Mouse (Mus musculus) olfactory bulb, adult 2 months (tissue): ENCODE results near the gene Hnf1b. TPM values are rescaled to one million over a fixed set of nuclear protein-coding genes. Genes with fewer than 3 reads are reported as not detected.

Experiments used
- H3K27ac ChIP-seq: fragments of 200-500 bp; 2 replicates; pipeline ENCODE4 v1.5.1; 2012; ENCODE audit warnings: low read depth, low read length; ENCODE audit not compliant: insufficient read depth
- H3K4me1 ChIP-seq: fragments of 200-500 bp; 2 replicates; pipeline ENCODE4 v1.6.1; 2012; ENCODE audit warnings: low read length; ENCODE audit not compliant: control insufficient read depth, insufficient read depth
- H3K4me3 ChIP-seq: fragments of 200-500 bp; 2 replicates; pipeline ENCODE4 v1.5.1; 2012; ENCODE audit warnings: mild to moderate bottlenecking, low read depth, low read length, moderate library complexity; ENCODE audit not compliant: insufficient read depth
- CTCF ChIP-seq: fragments of 200-500 bp; IDR thresholded peaks from 2 replicates; pipeline ENCODE4 v1.5.1; 2012; ENCODE audit warnings: low read depth, mild to moderate bottlenecking, low read length, moderate library complexity; ENCODE audit not compliant: insufficient read depth
- POLR2A ChIP-seq: fragments of 200-500 bp; IDR thresholded peaks from 2 replicates; pipeline ENCODE4 v1.6.1; 2012; ENCODE audit warnings: mild to moderate bottlenecking, low read depth, low read length, moderate library complexity; ENCODE audit not compliant: insufficient read depth
- WGBS: fragments of 180-500 bp; shearing (Covaris S2); methylation state at CpG from one replicate; pipeline ENCODE4 v1.1.7; 2018; 5-methylcytosine and 5-hydroxymethylcytosine counted together
- polyA plus RNA-seq: library from polyadenylated mRNA; stranded (reverse); fragments of >200 nt; gene quantifications from 2 replicates; pipeline ENCODE4 v1.2.4, GENCODE M21; 2012; ENCODE audit warnings: low replicate concordance; ENCODE audit not compliant: missing spikeins, insufficient read depth, insufficient read length

Hnf1b gene
- polyA plus RNA-seq, 1 experiment: not detected

- H3K4me1 ChIP-seq: no peaks in the 10 kb centered on the region
- H3K4me3 ChIP-seq: no peak overlapping the region
- TF ChIP-seq CTCF (no peak), POLR2A (no peak)
- WGBS: 48% methylated on average over 10 of the region's 10 CpGs
- H3K27ac ChIP-seq: no peak overlapping the region
Measured at GRCm38 (mm10) chr11:83819806-83820483, 29.9 kb upstream of the Hnf1b start.

GRCm38 (mm10) chr11:83826142-83826541 lies 23.7 kb upstream of the Hnf1b start:
- Histone ChIP-seq H3K4me1 (no peaks in the 10 kb centered on the region), H3K27ac (no peak overlapping the region), H3K4me3 (no peak overlapping the region)
- 92% methylated on average over 3 of the region's 3 CpGs for WGBS
- no peak for TF ChIP-seq POLR2A
- TF ChIP-seq CTCF: no peak

GRCm38 (mm10) chr11:83828553-83829142 lies 21.2 kb upstream of the Hnf1b start:
- WGBS: 80% methylated on average over 8 of the region's 8 CpGs
- H3K27ac ChIP-seq: no peak overlapping the region
- TF ChIP-seq CTCF: no peak
- TF ChIP-seq POLR2A: no peak

GRCm38 (mm10) chr11:83832389-83832788 lies 17.5 kb upstream of the Hnf1b start:
- H3K4me1 ChIP-seq: no peaks in the 10 kb centered on the region
- 43% methylated on average over 8 of the region's 8 CpGs for WGBS
- TF ChIP-seq POLR2A: no peak
- no peak for TF ChIP-seq CTCF
- H3K27ac ChIP-seq: no peak overlapping the region
- H3K4me3 ChIP-seq: no peak overlapping the region

More at GRCm38 (mm10) chr11:83828553-83829142, 21.2 kb upstream of the Hnf1b start:
- Histone ChIP-seq H3K4me1 (no peaks in the 10 kb centered on the region), H3K4me3 (no peak overlapping the region)

- Histone ChIP-seq H3K27ac (no peak overlapping the region), H3K4me3 (no peak overlapping the region), H3K4me1 (no peaks in the 10 kb centered on the region)
- TF ChIP-seq CTCF: no peak
- no peak for TF ChIP-seq POLR2A
- 83% methylated on average over 6 of the region's 6 CpGs for WGBS
Measured at GRCm38 (mm10) chr11:83833517-83833916, 16.3 kb upstream of the Hnf1b start.

- Histone ChIP-seq H3K4me1 (no peaks in the 10 kb centered on the region), H3K27ac (no peak overlapping the region), H3K4me3 (no peak overlapping the region)
- no peak for TF ChIP-seq CTCF
- no peak for TF ChIP-seq POLR2A
- 77% methylated on average over 14 of the region's 14 CpGs for WGBS
Measured at GRCm38 (mm10) chr11:83833959-83834496, 15.8 kb upstream of the Hnf1b start.

GRCm38 (mm10) chr11:83839451-83839850 lies 10.4 kb upstream of the Hnf1b start:
- no peak overlapping the region for H3K4me3 ChIP-seq
- H3K4me1 ChIP-seq: no peaks in the 10 kb centered on the region
- 89% methylated on average over 6 of the region's 6 CpGs for WGBS
- no peak overlapping the region for H3K27ac ChIP-seq
- no peak for TF ChIP-seq POLR2A
- TF ChIP-seq CTCF: no peak

GRCm38 (mm10) chr11:83843534-83843933 lies 6.3 kb upstream of the Hnf1b start:
- no peak overlapping the region for H3K27ac ChIP-seq
- WGBS: 93% methylated on average over 6 of the region's 6 CpGs
- TF ChIP-seq CTCF: no peak
- TF ChIP-seq POLR2A: no peak
- no peaks in the 10 kb centered on the region for H3K4me1 ChIP-seq
- no peak overlapping the region for H3K4me3 ChIP-seq

- Histone ChIP-seq H3K4me1 (peaks cover 2% of the 10 kb centered on the region; the same call in 1 of the 2 replicates), H3K27ac (no peak overlapping the region), H3K4me3 (no peak overlapping the region)
- WGBS: 3% methylated on average over 24 of the region's 24 CpGs
- TF ChIP-seq CTCF (no peak), POLR2A (no peak)
Measured at GRCm38 (mm10) chr11:83850586-83851272, 866 bp downstream of the Hnf1b start.
